Mouse (Mus musculus) hindbrain, embryonic 12.5 days (tissue): ENCODE data around the gene Hacd1. TPM values are rescaled to one million over a fixed set of nuclear protein-coding genes. Genes with fewer than 3 reads are reported as not detected.
"Not testable (repeated sequence)": the region's sequence is repeated elsewhere in the genome, so short reads cannot be mapped to it uniquely, and the experiment has no call there.

ENCODE experiments used
- ATAC-seq: fragments of 200-750 bp; cut with Nextera tagmentation; 2 replicates; pipeline ENCODE4 v1.8.0; 2017; ENCODE audit warnings: moderate TSS enrichment; ENCODE audit not compliant: low FRiP score
- H3K27ac ChIP-seq: fragments of 300-500 bp; sonication (generic); 2 replicates; pipeline ENCODE4 v1.5.1; 2016; ENCODE audit warnings: mild to moderate bottlenecking
- H3K27me3 ChIP-seq: fragments of 300-500 bp; sonication (generic); 2 replicates; pipeline ENCODE4 v1.6.1; 2016; ENCODE audit warnings: mild to moderate bottlenecking
- H3K36me3 ChIP-seq: fragments of 300-500 bp; sonication (generic); 2 replicates; pipeline ENCODE4 v1.6.1; 2016; ENCODE audit warnings: mild to moderate bottlenecking
- H3K4me1 ChIP-seq: fragments of 300-500 bp; sonication (generic); 2 replicates; pipeline ENCODE4 v1.6.1; 2016
- H3K4me2 ChIP-seq: fragments of 300-500 bp; sonication (generic); replicated peaks from 2 replicates; pipeline ENCODE4 v1.6.1; 2016; ENCODE audit warnings: mild to moderate bottlenecking
- H3K4me3 ChIP-seq: fragments of 300-500 bp; sonication (generic); 2 replicates; pipeline ENCODE4 v1.5.1; 2016; ENCODE audit warnings: mild to moderate bottlenecking
- H3K9ac ChIP-seq: fragments of 300-500 bp; sonication (generic); 2 replicates; pipeline ENCODE4 v1.6.1; 2016; ENCODE audit warnings: mild to moderate bottlenecking, moderate library complexity
- H3K9me3 ChIP-seq: fragments of 300-500 bp; sonication (generic); replicated peaks from 2 replicates; pipeline ENCODE4 v1.6.1; 2016; ENCODE audit warnings: mild to moderate bottlenecking
- WGBS: fragments of 180-500 bp; shearing (Covaris S2); methylation state at CpG from one replicate; pipeline ENCODE4 v1.1.7; 2016; 5-methylcytosine and 5-hydroxymethylcytosine counted together
- polyA plus RNA-seq: library from polyadenylated mRNA; unstranded; fragments of >200 nt; fragmentation: Nextera tagmentation; extraction: Ambion mirVana; gene quantifications from 2 replicates; pipeline ENCODE4 v1.2.1, GENCODE M21; 2016

Hacd1 gene
- polyA plus RNA-seq: 49.7 and 54.3 TPM in 2 replicates

DNA sequence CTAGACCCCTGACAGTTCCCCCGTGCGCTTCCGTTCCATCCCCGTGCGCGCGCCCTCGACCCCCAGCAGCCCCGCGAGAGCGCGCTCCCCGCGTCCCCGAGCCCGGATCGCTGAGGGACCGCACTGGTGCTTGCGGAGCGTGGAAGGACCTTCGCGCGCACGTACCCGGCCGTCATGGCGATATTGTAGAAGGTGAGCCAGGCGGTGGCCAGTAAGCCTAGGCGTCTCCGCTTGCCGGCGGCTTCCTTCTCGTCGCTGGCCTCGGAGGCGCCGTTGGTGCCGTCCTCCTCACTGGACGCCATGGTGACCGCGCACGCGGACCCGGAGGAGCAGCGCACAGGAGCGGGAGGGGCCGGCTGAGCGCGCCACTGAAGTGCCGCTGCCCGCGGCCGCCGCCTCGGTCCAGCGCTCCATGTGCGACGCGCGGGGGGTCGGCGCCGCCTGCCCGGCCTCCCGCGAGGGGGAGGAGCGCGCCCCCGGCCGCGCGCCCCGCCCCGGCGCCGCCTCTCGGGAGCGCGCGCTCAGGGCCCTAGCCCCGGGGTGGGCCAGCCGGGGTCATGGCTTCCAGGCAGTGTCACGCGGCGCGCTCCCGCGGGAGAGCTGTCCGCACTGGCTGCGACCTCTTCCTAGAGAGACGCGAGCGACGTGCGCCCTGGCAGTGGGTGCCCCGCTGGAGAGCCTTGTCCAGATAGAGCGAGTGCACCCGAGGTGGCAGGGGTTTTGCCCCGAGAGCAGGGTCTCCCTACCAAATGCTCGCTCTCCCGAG lies at the start of gene Hacd1:
Gene Hacd1, minus strand, starts transcription at position 570 of the 766 bp plus-strand sequence.
- ATAC-seq: peak; percentile 90
- WGBS: under 1% methylated on average over 59 of the region's 101 CpGs
- H3K9ac ChIP-seq: peak within 1 kb of the TSS; percentile 79

DNA sequence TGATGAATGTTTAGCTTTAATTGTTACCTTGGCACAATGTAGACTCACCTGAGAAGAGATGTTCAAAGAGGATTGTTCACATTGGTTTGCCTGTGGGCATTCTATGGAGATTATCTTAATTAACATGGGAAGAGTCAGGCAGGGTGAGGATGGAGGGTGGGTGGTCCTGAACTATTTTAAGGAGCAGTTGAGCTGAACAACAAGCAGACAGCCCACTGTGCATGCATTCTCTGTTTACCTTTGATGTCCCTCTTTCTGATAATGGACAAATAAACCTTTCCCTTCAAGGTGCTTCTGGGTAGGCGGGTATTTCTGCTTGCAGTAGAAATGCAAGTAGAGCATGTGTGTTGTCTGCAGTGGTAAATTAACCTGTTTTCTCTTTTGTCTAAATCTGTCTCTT lies 48.0 kb upstream of the Hacd1 start:
- Histone ChIP-seq H3K27me3 (no peaks in the 10 kb centered on the region), H3K4me3 (no peak overlapping the region), H3K27ac (no peak overlapping the region), H3K9me3 (no peaks in the 10 kb centered on the region), H3K36me3 (0 out of 2 replicates have a peak, but pooled peaks cover 3% of the 10 kb centered on the region), H3K9ac (no peak overlapping the region), H3K4me1 (no peaks in the 10 kb centered on the region), H3K4me2 (no peak overlapping the region)
- WGBS: 89% methylated on average over 1 of the region's 1 CpGs
- no peak for ATAC-seq

More for the DNA sequence above, at the start of gene Hacd1:
- Histone ChIP-seq H3K27me3 (no peaks in the 10 kb centered on the region), H3K9me3 (no peaks in the 10 kb centered on the region), H3K4me3 (peak within 1 kb of the TSS; percentile 72), H3K4me1 (peaks cover 8% of the 10 kb centered on the region), H3K4me2 (peak within 1 kb of the TSS; percentile 77), H3K36me3 (no peaks in the 10 kb centered on the region), H3K27ac (peak within 1 kb of the TSS; percentile 95)

DNA sequence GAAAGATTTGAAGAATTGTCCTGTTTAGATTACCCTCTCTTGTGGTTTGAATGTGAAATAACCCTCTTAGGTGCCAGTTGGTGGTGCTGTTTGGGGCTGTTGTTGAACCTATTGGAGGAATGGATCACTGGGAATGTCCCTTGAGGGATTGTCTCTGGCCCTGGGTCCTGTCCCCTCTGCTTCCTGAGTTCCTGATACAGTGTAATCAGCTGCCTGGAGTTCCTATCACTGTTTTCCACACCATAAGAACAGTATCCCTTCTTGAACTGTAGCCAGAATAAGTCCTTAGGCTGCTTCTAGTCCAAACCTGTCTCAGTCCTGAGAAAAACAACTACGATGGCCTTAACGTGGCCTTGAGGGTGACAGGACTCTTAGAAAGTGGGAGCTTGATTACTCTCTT lies 46.7 kb upstream of the Hacd1 start:
- Histone ChIP-seq H3K36me3 (0 out of 2 replicates have a peak, but pooled peaks cover 3% of the 10 kb centered on the region), H3K4me3 (no peak overlapping the region), H3K27me3 (no peaks in the 10 kb centered on the region), H3K4me1 (no peaks in the 10 kb centered on the region), H3K4me2 (no peak overlapping the region), H3K9ac (no peak overlapping the region), H3K27ac (no peak overlapping the region), H3K9me3 (no peaks in the 10 kb centered on the region)
- 96% methylated on average over 2 of the region's 2 CpGs for WGBS
- ATAC-seq: no peak

GRCm38 (mm10) chr2:14100533-14100932 lies 44.6 kb upstream of the Hacd1 start:
- Histone ChIP-seq H3K9ac (no peak overlapping the region), H3K27me3 (no peaks in the 10 kb centered on the region), H3K36me3 (peaks cover 8% of the 10 kb centered on the region; the same call in 1 of the 2 replicates), H3K9me3 (no peaks in the 10 kb centered on the region; the same call in 1 of the 2 replicates), H3K4me2 (no peak overlapping the region), H3K27ac (no peak overlapping the region), H3K4me1 (no peaks in the 10 kb centered on the region), H3K4me3 (no peak overlapping the region)
- no peak for ATAC-seq

DNA sequence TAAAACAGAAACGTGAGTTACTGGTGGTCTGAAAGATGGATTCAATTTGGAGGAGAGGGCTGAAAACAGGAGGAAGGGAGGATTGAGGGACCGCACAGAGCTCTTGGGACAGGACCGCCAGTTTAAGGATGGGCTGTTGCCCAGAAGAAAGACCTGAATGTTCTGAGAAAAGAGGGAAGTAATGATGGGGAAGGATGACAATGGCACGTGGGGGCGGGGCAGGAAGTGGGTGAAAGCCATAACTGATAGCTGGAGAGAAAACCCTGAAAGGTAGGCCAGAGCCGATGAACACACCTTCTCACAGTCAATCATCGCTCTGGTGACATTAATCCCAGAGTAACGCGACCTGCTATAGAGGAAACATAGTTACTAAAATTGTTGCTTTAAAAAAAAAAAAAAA lies 22.6 kb upstream of the Hacd1 start:
- 93% methylated on average over 9 of the region's 9 CpGs for WGBS
- not testable (repeated sequence) for H3K27me3 ChIP-seq, H3K9ac ChIP-seq, H3K4me3 ChIP-seq, H3K27ac ChIP-seq, H3K9me3 ChIP-seq, H3K36me3 ChIP-seq, ATAC-seq, H3K4me2 ChIP-seq
- peaks cover 15% of the 10 kb centered on the region for H3K4me1 ChIP-seq

DNA sequence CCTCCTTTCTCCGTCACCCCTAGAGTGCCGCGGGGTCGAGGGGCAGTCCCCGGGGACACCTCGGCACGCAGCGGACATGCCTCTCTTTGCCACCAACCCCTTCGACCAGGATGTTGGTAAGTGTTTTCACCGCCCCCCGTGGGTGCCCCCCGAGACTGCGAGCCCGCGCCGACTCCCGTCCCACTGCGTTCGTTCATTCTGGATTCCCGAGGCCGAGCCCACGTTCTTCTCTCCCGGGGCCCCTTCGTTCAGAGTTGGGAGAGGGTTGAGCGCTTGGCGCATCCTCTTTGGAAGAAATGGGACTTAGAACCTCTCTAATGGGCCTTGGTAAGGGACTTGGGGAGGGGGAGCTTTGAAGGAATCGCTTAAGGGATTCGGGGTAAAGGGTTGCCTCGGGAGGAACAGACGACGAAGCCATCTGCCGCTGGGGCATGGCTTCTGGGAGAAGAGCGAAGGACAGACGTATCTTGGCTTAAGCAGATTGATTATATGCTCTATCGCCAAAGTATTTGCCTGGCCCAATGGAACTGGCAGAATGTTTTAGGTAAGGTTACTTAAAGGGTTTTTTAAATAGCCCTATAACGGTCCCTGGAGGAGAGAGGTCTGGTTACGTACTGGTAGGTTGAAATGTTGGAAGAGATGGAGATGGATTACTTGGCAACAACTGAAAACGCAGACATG lies 18.4 kb upstream of the Hacd1 start:
- H3K9me3 ChIP-seq: no peaks in the 10 kb centered on the region
- H3K9ac ChIP-seq: peak overlapping the region; percentile 89
- H3K4me3 ChIP-seq: peak overlapping the region; percentile 59
- peak overlapping the region; percentile 94 for H3K27ac ChIP-seq
- H3K4me1 ChIP-seq: peaks cover 20% of the 10 kb centered on the region
- peak overlapping the region; percentile 63 for H3K4me2 ChIP-seq
- WGBS: under 1% methylated on average over 38 of the region's 38 CpGs
- ATAC-seq: peak; percentile 56; the same call in 1 of the 2 replicates
- H3K27me3 ChIP-seq: no peaks in the 10 kb centered on the region
- H3K36me3 ChIP-seq: no peaks in the 10 kb centered on the region

DNA sequence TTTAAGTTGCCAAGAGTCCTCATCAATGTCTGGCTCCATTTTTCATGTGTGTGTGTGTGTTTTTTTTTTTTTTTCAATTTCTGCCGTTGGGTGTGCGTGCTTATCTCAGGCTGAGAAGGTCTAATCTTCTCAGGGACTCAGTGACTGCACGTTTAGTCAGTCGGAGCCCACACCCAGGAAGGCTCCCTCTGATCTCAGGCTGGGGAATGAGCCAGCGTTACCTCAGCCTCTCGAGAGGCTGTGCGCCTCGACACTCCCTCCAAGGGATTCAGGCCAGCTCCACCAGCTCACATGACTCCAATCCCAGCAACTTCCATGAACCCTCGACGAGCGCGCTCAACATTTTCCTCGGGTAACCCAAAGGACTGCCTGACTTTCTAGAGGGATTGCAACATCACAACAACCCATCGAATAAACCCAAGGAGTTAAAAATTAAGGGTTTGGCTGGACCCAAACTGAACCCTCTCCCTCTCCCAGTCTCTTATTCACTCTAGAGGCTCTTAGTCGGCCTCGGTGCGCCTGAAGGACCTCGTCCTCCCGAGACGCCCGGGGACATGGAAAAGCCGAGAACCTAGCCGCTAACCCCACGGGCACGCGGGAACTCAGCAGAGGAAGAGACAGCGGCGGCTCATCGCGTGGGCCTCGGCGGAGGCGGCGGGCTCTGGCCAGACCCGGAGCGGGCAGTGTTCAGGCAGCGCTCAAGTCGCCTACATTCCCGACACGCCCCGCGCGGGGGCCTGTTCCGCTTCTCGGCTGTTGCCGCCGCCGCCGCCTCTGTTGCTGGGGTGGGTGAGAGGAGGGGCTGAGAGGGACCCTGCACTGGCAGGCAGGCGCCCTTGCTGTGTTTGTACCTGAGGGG lies 17.7 kb upstream of the Hacd1 start, which contains the start of gene Stam:
Gene Stam, plus strand, starts transcription at position 737 of the 859 bp plus-strand sequence.
- peak; percentile 98 for ATAC-seq
- Histone ChIP-seq H3K9ac (peak within 1 kb of the TSS; percentile 89), H3K36me3 (no peaks in the 10 kb centered on the region), H3K4me3 (peak within 1 kb of the TSS; percentile 59), H3K9me3 (no peaks in the 10 kb centered on the region), H3K4me2 (peak within 1 kb of the TSS; percentile 63), H3K4me1 (peaks cover 20% of the 10 kb centered on the region), H3K27me3 (no peaks in the 10 kb centered on the region), H3K27ac (peak within 1 kb of the TSS; percentile 94)
- under 1% methylated on average over 50 of the region's 50 CpGs for WGBS

DNA sequence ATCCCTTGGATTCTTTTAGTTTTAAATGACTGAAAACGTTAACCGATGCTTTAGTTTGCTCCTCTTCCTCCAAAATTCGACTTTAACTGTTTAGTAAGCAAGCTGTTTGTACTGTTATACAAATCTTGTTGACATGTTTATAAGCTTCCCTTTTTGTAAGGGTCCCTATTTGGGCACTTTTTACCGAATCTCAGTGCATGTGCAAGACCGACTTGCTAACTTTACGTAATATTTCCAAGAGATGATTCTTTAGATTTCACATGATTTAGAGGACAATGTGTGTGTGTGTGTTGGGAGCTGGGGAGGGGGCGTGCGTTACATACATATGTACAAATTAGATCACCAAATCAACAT lies 17.1 kb upstream of the Hacd1 start:
- Histone ChIP-seq H3K4me1 (peaks cover 20% of the 10 kb centered on the region), H3K4me3 (peak overlapping the region; percentile 59), H3K27me3 (no peaks in the 10 kb centered on the region), H3K4me2 (peak overlapping the region; percentile 63), H3K27ac (peak overlapping the region; percentile 94), H3K9ac (peak overlapping the region; percentile 89), H3K36me3 (no peaks in the 10 kb centered on the region), H3K9me3 (no peaks in the 10 kb centered on the region)
- 25% methylated on average over 8 of the region's 8 CpGs for WGBS
- no peak for ATAC-seq

DNA sequence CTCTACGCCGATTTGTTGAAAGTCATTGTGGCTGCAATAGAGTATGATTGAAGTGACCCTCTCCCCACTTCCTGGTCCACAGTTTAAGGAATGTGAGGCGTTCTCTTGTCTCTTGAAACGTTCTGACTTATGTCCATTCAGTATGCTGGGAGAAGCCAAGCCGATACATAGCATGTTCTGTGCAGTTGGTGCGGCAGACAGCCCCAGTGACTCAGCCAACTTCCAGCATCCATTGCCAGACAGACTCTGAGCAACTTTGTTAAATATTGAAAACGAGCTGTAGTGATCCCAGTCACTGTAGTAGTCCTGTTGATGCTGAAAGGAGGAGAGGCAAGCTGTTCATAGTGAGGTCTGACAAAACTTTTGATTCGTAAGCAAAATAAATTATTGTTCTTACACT lies 14.5 kb upstream of the Hacd1 start:
- WGBS: 84% methylated on average over 8 of the region's 8 CpGs
- no peaks in the 10 kb centered on the region for H3K36me3 ChIP-seq
- ATAC-seq: no peak

GRCm38 (mm10) chr2:14069027-14069426 lies 13.1 kb upstream of the Hacd1 start:
- H3K4me1 ChIP-seq: peaks cover 5% of the 10 kb centered on the region
- no peaks in the 10 kb centered on the region for H3K9me3 ChIP-seq
- WGBS: 90% methylated on average over 2 of the region's 2 CpGs

More for the DNA sequence above, 14.5 kb upstream of the Hacd1 start:
- no peaks in the 10 kb centered on the region for H3K27me3 ChIP-seq
- no peak overlapping the region for H3K9ac ChIP-seq
- peaks cover 12% of the 10 kb centered on the region for H3K4me1 ChIP-seq
- H3K4me2 ChIP-seq: no peak overlapping the region
- H3K9me3 ChIP-seq: no peaks in the 10 kb centered on the region
- H3K4me3 ChIP-seq: no peak overlapping the region
- H3K27ac ChIP-seq: no peak overlapping the region

DNA sequence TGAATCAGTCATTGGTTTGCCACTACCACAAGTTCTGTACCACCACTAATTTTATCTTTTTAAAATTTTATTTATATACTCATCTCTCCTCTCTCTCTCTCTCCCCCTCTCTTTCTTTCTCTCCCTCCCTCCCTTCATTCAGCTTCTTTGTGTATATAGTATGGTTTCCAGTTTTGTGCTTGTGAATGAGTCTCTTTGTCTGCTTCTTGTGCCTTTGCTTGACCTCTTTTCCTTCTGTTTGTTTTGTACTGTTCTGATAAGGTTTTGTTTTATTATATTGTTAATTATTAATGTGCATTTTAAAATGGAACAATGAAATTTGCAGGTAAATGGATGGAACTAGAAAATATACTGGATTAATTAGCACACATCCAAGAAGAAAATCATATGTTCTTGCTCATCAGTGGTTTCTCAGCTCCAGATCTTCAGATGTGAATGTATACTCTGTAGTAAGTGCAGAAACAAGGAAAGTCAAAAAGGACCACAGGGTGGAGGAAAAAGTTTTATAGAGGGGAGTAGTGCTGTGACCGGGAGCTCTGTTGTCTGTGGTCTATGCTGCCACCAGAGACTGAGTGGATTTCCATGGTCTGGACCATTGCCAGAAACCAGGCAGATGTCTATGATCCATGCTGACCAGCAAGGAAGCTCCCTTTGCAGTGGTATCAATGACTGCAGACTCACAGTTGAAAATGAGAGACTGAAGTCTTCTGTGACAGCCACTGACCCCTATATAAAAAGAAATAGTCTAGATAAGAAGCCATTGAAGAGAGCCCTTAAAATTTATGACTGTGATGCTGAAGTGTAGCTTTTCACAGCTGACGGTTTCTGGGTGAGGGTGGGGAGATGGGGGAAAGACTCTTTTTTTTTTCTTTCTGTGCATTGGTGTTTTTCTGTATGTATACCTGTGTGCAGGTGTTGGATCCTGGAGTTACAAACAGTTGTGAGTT lies 10.0 kb upstream of the Hacd1 start:
- Histone ChIP-seq H3K27ac (no peak overlapping the region), H3K4me3 (no peak overlapping the region), H3K27me3 (no peaks in the 10 kb centered on the region), H3K9ac (no peak overlapping the region), H3K9me3 (no peaks in the 10 kb centered on the region), H3K4me2 (no peak overlapping the region), H3K36me3 (no peaks in the 10 kb centered on the region), H3K4me1 (no peaks in the 10 kb centered on the region)
- WGBS: 75% methylated on average over 2 of the region's 2 CpGs
- no peak for ATAC-seq

More at GRCm38 (mm10) chr2:14069027-14069426, 13.1 kb upstream of the Hacd1 start:
- no peak for ATAC-seq
- Histone ChIP-seq H3K27ac (no peak overlapping the region), H3K4me3 (no peak overlapping the region), H3K27me3 (no peaks in the 10 kb centered on the region), H3K9ac (no peak overlapping the region), H3K36me3 (no peaks in the 10 kb centered on the region), H3K4me2 (no peak overlapping the region)
